Mouse (Mus musculus) myocyte (in vitro differentiated cells): Measurements from ENCODE around the gene Col4a2.

ENCODE experiments used
- CEBPB ChIP-seq: IDR thresholded peaks from 2 replicates; pipeline ENCODE4 v1.6.1; 2011; ENCODE audit warnings: mild to moderate bottlenecking, moderate library complexity; ENCODE audit not compliant: poor library complexity, insufficient read depth, severe bottlenecking
- E2F4 ChIP-seq: IDR thresholded peaks from one replicate; pipeline ENCODE4 v1.6.1; 2011; ENCODE audit warnings: mild to moderate bottlenecking, control low read depth, moderate library complexity; ENCODE audit not compliant: insufficient read depth
- POLR2A ChIP-seq: IDR thresholded peaks from one replicate; pipeline ENCODE4 v1.6.1; 2011; ENCODE audit warnings: low read depth, mild to moderate bottlenecking, control low read depth, moderate library complexity; ENCODE audit not compliant: insufficient read length
- POLR2AphosphoS2 ChIP-seq: IDR thresholded peaks from one replicate; pipeline ENCODE4 v1.6.1; 2011; ENCODE audit warnings: low read depth, control low read depth; ENCODE audit not compliant: insufficient read length
- REST ChIP-seq: IDR thresholded peaks from one replicate; pipeline ENCODE4 v1.6.1; 2011; ENCODE audit warnings: mild to moderate bottlenecking, control low read depth, moderate library complexity; ENCODE audit not compliant: insufficient read depth, insufficient read length
- SRF ChIP-seq: IDR thresholded peaks from one replicate; pipeline ENCODE4 v1.6.1; 2011; ENCODE audit warnings: low read depth; ENCODE audit not compliant: control insufficient read depth, insufficient read length
- TCF12 ChIP-seq: IDR thresholded peaks from one replicate; pipeline ENCODE4 v1.6.1; 2011; ENCODE audit warnings: mild to moderate bottlenecking, control low read depth; ENCODE audit not compliant: poor library complexity, insufficient read depth, severe bottlenecking
- USF1 ChIP-seq: IDR thresholded peaks from one replicate; pipeline ENCODE4 v1.6.1; 2011; ENCODE audit warnings: low read depth, mild to moderate bottlenecking, control low read depth, moderate library complexity

- TF ChIP-seq POLR2A = no peak
- no peak for TF ChIP-seq TCF12
- no peak for TF ChIP-seq REST
- no peak for TF ChIP-seq USF1
- no peak for TF ChIP-seq E2F4
- no peak for TF ChIP-seq POLR2AphosphoS2
- no peak for TF ChIP-seq CEBPB
- no peak for TF ChIP-seq SRF
These were observed 49.9 kb downstream of the Col4a2 start for GRCm38 (mm10) chr8:11362278-11363214.
